Mouse (Mus musculus) forebrain, embryonic 13.5 days (tissue): ENCODE results near the gene Plaa. TPM values are rescaled to one million over a fixed set of nuclear protein-coding genes. Genes with fewer than 3 reads are reported as not detected.

Source experiments
- ATAC-seq: fragments of 200-750 bp; cut with Nextera tagmentation; 2 replicates; pipeline ENCODE4 v1.8.0; 2017
- H3K27ac ChIP-seq: fragments of 300-500 bp; sonication (generic); 2 replicates; pipeline ENCODE4 v1.5.1; 2015; ENCODE audit warnings: inconsistent platforms, mild to moderate bottlenecking, moderate library complexity
- H3K27me3 ChIP-seq: fragments of 300-500 bp; sonication (generic); 2 replicates; pipeline ENCODE4 v1.6.1; 2015; ENCODE audit warnings: mild to moderate bottlenecking, inconsistent platforms
- H3K36me3 ChIP-seq: fragments of 300-500 bp; sonication (generic); 2 replicates; pipeline ENCODE4 v1.6.1; 2015; ENCODE audit warnings: mild to moderate bottlenecking, inconsistent platforms; ENCODE audit not compliant: poor library complexity, severe bottlenecking
- H3K4me1 ChIP-seq: fragments of 300-500 bp; sonication (generic); 2 replicates; pipeline ENCODE4 v1.6.1; 2015; ENCODE audit warnings: inconsistent platforms
- H3K4me2 ChIP-seq: fragments of 300-500 bp; sonication (generic); 2 replicates; pipeline ENCODE4 v1.6.1; 2015; ENCODE audit warnings: inconsistent platforms, mild to moderate bottlenecking, moderate library complexity
- H3K4me3 ChIP-seq: fragments of 300-500 bp; sonication (generic); 2 replicates; pipeline ENCODE4 v1.5.1; 2015; ENCODE audit warnings: mild to moderate bottlenecking, inconsistent platforms
- H3K9ac ChIP-seq: fragments of 300-500 bp; sonication (generic); 2 replicates; pipeline ENCODE4 v1.6.1; 2015; ENCODE audit warnings: mild to moderate bottlenecking, inconsistent platforms
- H3K9me3 ChIP-seq: fragments of 300-500 bp; sonication (generic); replicated peaks from 2 replicates; pipeline ENCODE4 v1.6.1; 2016; ENCODE audit warnings: inconsistent platforms
- WGBS: fragments of 180-500 bp; shearing (Covaris S2); methylation state at CpG from one replicate; pipeline ENCODE4 v1.1.7; 2015; 5-methylcytosine and 5-hydroxymethylcytosine counted together
- polyA plus RNA-seq: library from polyadenylated mRNA; unstranded; fragments of >200 nt; fragmentation: Nextera tagmentation; extraction: Ambion mirVana; gene quantifications from 2 replicates; pipeline ENCODE4 v1.2.1, GENCODE M21; 2015

The Plaa gene
- polyA plus RNA-seq, 1 experiment from 2014 or later, result 83.8 TPM

DNA sequence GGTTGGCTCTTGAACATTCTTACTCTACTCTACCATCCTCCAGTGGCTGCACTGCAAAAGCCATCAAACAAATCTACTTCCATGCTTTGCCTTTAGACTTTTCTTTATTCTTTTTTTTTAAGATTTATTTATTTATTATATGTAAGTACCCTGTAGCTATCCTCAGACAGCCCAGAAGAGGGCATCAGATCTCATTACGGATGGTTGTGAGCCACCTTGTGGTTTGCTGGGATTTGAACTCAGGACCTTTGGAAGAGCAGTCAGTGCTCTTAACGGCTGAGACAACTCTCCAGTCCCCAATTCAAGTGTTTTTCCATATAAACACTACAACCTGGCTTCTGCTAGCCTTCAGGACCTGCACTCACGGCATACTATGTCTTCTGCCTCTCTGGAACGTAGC, 1.6 kb downstream of the Plaa start:
- no peak overlapping the region for H3K9ac ChIP-seq
- H3K4me2 ChIP-seq, result peak overlapping the region; percentile 74
- H3K9me3 ChIP-seq, result no peaks in the 10 kb centered on the region
- 91% methylated on average over 4 of the region's 4 CpGs for WGBS
- no peaks in the 10 kb centered on the region for H3K36me3 ChIP-seq
- H3K4me1 ChIP-seq, result peaks cover 23% of the 10 kb centered on the region
- no peak overlapping the region for H3K27ac ChIP-seq
- H3K4me3 ChIP-seq, result peak overlapping the region; percentile 99
- no peaks in the 10 kb centered on the region for H3K27me3 ChIP-seq
- no peak for ATAC-seq

DNA sequence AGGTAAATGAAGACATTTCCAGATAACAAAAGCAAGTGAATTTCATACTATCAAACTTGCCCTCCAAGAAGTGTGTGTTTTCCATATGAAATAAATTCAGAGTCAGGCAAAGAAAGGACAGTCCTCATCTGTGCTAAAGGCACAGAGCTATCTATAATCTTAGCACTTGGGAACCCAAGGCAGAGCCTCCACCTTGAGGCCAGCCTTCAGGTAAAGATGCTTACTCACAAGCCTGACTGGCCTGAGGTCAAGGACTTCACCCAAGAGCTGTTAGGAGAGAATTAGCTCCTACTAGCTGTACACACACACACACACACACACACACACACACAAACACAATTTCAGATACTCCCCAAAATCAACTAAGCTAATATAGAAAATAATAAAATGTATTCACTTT, 10.3 kb downstream of the Plaa start:
- Histone ChIP-seq H3K27me3 (no peaks in the 10 kb centered on the region), H3K9me3 (no peaks in the 10 kb centered on the region), H3K4me2 (no peak overlapping the region), H3K4me3 (no peak overlapping the region), H3K9ac (no peak overlapping the region), H3K4me1 (0 out of 2 replicates have a peak, but pooled peaks cover 5% of the 10 kb centered on the region), H3K27ac (no peak overlapping the region), H3K36me3 (no peaks in the 10 kb centered on the region)
- no peak for ATAC-seq

DNA sequence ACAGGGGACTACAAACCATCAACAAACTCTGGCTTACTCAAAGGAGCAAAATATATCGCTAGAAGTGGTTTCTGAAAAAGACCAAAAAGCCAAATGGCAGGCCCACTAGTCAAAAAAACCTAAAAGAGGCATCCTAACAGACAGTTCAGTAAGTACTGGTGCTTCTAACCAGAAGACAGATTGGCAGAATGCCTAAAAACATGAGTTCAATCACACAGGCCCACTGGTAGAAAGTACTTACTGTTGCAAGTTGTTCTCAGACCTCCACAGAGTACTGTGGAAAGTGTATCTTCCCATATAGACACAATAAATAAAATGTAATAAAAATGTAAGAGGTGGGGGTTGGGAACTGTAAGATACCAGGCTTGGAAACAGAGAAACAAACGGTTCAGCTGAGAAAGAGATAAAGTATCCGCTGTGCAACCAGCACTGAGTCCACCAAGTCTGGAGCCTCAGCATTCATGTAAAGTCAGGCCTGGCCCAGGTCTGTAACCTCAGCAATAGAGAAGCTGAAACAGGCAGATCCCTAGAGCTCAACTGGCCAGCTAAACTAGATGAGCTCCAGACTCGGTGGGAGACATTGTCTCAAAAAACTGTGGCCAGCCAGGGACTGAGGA, 11.2 kb downstream of the Plaa start:
- ATAC-seq, result no peak
- no peaks in the 10 kb centered on the region for H3K9me3 ChIP-seq
- H3K4me1 ChIP-seq, result 0 out of 2 replicates have a peak, but pooled peaks cover 5% of the 10 kb centered on the region
- H3K4me3 ChIP-seq, result no peak overlapping the region
- H3K36me3 ChIP-seq, result no peaks in the 10 kb centered on the region
- no peak overlapping the region for H3K27ac ChIP-seq
- no peak overlapping the region for H3K4me2 ChIP-seq
- H3K27me3 ChIP-seq, result no peaks in the 10 kb centered on the region
- WGBS, result 91% methylated on average over 4 of the region's 4 CpGs
- no peak overlapping the region for H3K9ac ChIP-seq

DNA sequence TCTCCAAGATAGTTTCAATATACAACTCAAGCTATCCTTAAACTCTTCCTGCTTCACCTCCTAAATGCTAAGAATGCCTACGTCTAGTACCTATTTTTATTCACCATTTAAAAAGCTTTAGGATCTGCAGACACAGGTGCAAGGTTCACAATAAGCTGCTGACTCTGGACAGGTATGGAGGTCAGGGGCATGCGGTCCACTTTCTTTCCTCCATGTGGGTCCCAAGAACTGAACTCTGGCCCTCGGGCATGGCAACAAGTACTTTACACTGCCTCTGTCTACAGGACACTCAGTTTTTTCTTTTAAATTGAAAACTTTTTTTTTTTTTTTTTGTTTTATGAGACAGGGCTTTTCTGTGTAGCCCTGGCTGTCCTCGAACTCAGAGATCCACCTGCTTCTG, 30.4 kb downstream of the Plaa start:
- H3K4me2 ChIP-seq, result no peak overlapping the region
- H3K36me3 ChIP-seq, result peaks cover 55% of the 10 kb centered on the region
- H3K27ac ChIP-seq, result no peak overlapping the region
- 93% methylated on average over 4 of the region's 4 CpGs for WGBS
- H3K9me3 ChIP-seq, result no peaks in the 10 kb centered on the region
- no peak overlapping the region for H3K9ac ChIP-seq
- no peak overlapping the region for H3K4me3 ChIP-seq
- H3K27me3 ChIP-seq, result no peaks in the 10 kb centered on the region
- ATAC-seq, result no peak
- H3K4me1 ChIP-seq, result no peaks in the 10 kb centered on the region

GRCm38 (mm10) chr4:94564297-94564696, 38.7 kb downstream of the Plaa start:
- no peak overlapping the region for H3K27ac ChIP-seq
- H3K36me3 ChIP-seq, result peaks cover 15% of the 10 kb centered on the region
- H3K4me3 ChIP-seq, result no peak overlapping the region
- no peak overlapping the region for H3K4me2 ChIP-seq
- no peak overlapping the region for H3K9ac ChIP-seq
- ATAC-seq, result no peak
- H3K4me1 ChIP-seq, result no peaks in the 10 kb centered on the region
- no peaks in the 10 kb centered on the region for H3K27me3 ChIP-seq
- H3K9me3 ChIP-seq, result no peaks in the 10 kb centered on the region

GRCm38 (mm10) chr4:94561954-94562648, 40.9 kb downstream of the Plaa start:
- Histone ChIP-seq H3K36me3 (0 out of 2 replicates have a peak, but pooled peaks cover 5% of the 10 kb centered on the region), H3K9me3 (no peaks in the 10 kb centered on the region), H3K4me3 (no peak overlapping the region), H3K27me3 (no peaks in the 10 kb centered on the region), H3K9ac (no peak overlapping the region), H3K4me2 (no peak overlapping the region), H3K27ac (no peak overlapping the region), H3K4me1 (no peaks in the 10 kb centered on the region)
- WGBS, result 83% methylated on average over 7 of the region's 7 CpGs
- no peak for ATAC-seq

DNA sequence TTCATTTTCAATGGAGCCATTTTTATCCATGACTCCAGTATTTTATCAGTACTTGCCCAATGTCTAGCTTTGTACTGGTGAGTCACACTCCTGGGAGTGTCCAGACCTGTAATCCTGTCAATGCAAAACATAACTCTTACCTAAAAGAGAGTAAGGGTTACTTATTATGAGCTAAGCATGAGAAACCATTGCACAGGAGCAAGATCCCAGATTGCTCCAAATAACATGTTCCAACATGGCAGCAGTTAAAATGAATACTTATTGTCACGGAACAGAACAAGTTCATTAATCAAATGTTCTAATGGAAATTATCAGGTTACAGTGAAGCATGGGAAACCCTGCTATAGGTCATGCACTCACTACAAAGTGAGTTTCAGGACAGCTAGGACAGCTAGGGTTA, 42.7 kb downstream of the Plaa start:
- ATAC-seq, result no peak
- H3K9ac ChIP-seq, result no peak overlapping the region
- H3K4me3 ChIP-seq, result no peak overlapping the region
- H3K36me3 ChIP-seq, result no peaks in the 10 kb centered on the region
- peaks cover 6% of the 10 kb centered on the region for H3K4me1 ChIP-seq
- no peak overlapping the region for H3K4me2 ChIP-seq
- H3K9me3 ChIP-seq, result no peaks in the 10 kb centered on the region
- 89% methylated on average over 1 of the region's 1 CpGs for WGBS
- no peaks in the 10 kb centered on the region for H3K27me3 ChIP-seq
- no peak overlapping the region for H3K27ac ChIP-seq

DNA sequence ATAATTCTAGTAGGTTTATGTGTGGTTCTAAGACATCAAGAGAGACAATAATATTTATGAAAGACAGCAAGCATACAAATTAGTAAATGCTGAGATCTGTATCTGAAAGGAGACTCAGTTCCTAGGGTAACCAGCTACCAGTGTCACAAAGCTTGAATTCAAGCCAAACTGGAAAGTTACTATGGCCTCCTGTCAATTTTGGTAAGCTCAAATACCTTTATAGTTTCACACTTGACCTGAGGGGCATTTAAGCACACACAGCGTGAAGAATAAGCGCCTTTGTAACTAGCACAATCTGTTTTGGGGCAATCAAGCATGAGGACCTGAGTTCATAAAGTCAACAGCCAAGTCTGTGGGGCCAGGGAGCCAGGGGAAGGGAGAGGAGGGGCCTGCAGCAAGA, 43.8 kb downstream of the Plaa start:
- ATAC-seq, result no peak
- peaks cover 10% of the 10 kb centered on the region for H3K4me1 ChIP-seq
- H3K9me3 ChIP-seq, result no peaks in the 10 kb centered on the region
- no peak overlapping the region for H3K27ac ChIP-seq
- 40% methylated on average over 2 of the region's 2 CpGs for WGBS
- H3K4me3 ChIP-seq, result no peak overlapping the region
- no peaks in the 10 kb centered on the region for H3K27me3 ChIP-seq
- H3K9ac ChIP-seq, result no peak overlapping the region
- no peak overlapping the region for H3K4me2 ChIP-seq
- no peaks in the 10 kb centered on the region for H3K36me3 ChIP-seq

DNA sequence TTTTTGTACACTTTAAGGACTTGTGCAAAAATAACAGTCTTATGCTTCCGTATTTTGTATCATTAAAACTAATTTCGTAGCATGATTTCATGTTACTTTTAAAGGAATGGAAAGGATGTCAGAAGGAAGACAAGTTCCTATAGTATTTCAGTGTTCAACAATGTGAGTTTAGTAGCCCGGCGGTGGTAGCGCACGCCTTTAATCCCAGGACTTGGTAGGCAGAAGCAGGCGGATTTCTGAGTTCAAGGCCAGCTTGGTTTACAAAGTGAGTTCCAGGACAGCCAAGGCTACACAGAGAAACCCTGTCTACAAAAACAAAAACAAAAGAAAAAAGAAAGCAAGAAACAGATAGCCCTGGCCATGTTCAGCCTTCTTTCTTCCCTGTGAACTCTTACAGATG, 45.9 kb downstream of the Plaa start:
- no peaks in the 10 kb centered on the region for H3K36me3 ChIP-seq
- H3K4me2 ChIP-seq, result peak overlapping the region; percentile 32; the same call in 1 of the 2 replicates
- no peak overlapping the region for H3K27ac ChIP-seq
- peak overlapping the region; percentile 95; the same call in 1 of the 2 replicates for H3K4me3 ChIP-seq
- no peaks in the 10 kb centered on the region for H3K9me3 ChIP-seq
- peak; percentile 2; the same call in 1 of the 2 replicates for ATAC-seq
- no peak overlapping the region for H3K9ac ChIP-seq
- H3K27me3 ChIP-seq, result no peaks in the 10 kb centered on the region
- peaks cover 10% of the 10 kb centered on the region for H3K4me1 ChIP-seq
- 75% methylated on average over 7 of the region's 7 CpGs for WGBS

GRCm38 (mm10) chr4:94556265-94557054, 46.6 kb downstream of the Plaa start, which contains the start of the genes Gm10306 and Caap1:
Gm10306 (plus strand) TSS chr4:94556546.
Caap1 (minus strand) TSS chr4:94556796.
- H3K4me1 ChIP-seq, result peaks cover 10% of the 10 kb centered on the region
- peak within 1 kb of the TSS; percentile 95 for H3K4me3 ChIP-seq
- peak within 1 kb of the TSS; percentile 84 for H3K9ac ChIP-seq
- H3K4me2 ChIP-seq, result peak within 1 kb of the TSS; percentile 77
- no peaks in the 10 kb centered on the region for H3K36me3 ChIP-seq
- H3K9me3 ChIP-seq, result no peaks in the 10 kb centered on the region
- H3K27ac ChIP-seq, result peak within 1 kb of the TSS; percentile 90
- peak; percentile 99 for ATAC-seq
- H3K27me3 ChIP-seq, result no peaks in the 10 kb centered on the region
- WGBS, result 1% methylated on average over 83 of the region's 83 CpGs

DNA sequence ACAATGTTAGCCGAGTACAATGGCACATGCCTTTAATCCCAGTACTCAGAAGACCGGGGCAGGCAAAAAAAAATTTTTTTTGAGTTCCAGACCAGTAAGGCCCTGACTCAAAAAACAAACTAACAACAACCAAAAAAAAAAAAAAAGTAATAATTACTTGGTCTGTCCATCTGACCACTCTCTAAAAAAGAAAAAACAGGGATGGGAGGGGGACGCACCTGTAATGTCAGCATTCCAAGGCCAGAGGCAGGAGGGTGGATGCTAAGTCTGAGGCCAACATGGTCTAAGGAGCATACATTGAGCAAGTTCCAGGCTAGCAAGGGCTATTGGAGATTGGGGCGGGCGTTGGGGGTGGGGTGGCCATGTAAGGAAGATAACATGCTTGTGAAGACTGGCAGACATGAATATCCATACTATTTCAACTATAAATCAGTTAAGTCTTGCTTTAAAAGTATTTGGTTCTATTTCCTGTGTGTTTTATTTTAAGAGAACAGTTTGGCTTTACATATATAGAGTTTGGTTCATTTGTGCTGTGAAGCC, 48.0 kb downstream of the Plaa start:
- no peak overlapping the region for H3K27ac ChIP-seq
- no peaks in the 10 kb centered on the region for H3K27me3 ChIP-seq
- peak overlapping the region; percentile 95 for H3K4me3 ChIP-seq
- no peaks in the 10 kb centered on the region for H3K36me3 ChIP-seq
- H3K4me1 ChIP-seq, result peaks cover 10% of the 10 kb centered on the region
- peak overlapping the region; percentile 77 for H3K4me2 ChIP-seq
- H3K9me3 ChIP-seq, result no peaks in the 10 kb centered on the region
- H3K9ac ChIP-seq, result no peak overlapping the region
- ATAC-seq, result no peak
- 89% methylated on average over 5 of the region's 5 CpGs for WGBS

DNA sequence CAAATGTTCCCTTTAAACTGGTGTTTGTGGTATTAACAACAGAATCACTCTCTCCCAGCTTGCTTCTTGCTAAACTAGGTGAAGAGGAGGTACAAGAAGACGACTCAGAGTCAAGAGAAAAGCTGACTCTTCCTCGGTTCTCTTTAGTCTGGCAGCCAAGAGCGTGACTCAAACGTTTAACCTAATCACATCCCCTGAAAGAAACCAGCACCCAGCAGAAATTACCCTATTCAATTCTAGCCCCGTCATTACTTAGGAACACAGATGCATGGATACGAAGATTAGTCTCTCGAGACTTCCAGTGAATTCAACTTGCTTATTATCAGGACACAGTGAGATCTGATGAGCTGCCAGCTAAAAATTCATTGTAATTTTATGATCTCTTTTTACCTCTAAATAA, 58.7 kb downstream of the Plaa start:
- Histone ChIP-seq H3K4me2 (no peak overlapping the region), H3K9me3 (no peaks in the 10 kb centered on the region), H3K9ac (no peak overlapping the region), H3K27me3 (no peaks in the 10 kb centered on the region), H3K36me3 (peaks cover 37% of the 10 kb centered on the region), H3K4me1 (no peaks in the 10 kb centered on the region), H3K4me3 (no peak overlapping the region), H3K27ac (no peak overlapping the region)
- ATAC-seq, result no peak
- 74% methylated on average over 7 of the region's 7 CpGs for WGBS
